Mouse (Mus musculus) heart, postnatal 0 days (tissue): ENCODE measurements around the gene March5.

Experiments
- CTCF ChIP-seq: IDR thresholded peaks from 2 replicates; pipeline ENCODE4 v1.5.1; 2016; ENCODE audit warnings: antibody characterized with exemption, control low read depth, low read depth
- EP300 ChIP-seq: IDR thresholded peaks from 2 replicates; pipeline ENCODE4 v1.6.1; 2016; ENCODE audit warnings: antibody characterized with exemption, low read depth

- TF ChIP-seq EP300 = no peak
- TF ChIP-seq CTCF = no peak
Measured at GRCm38 (mm10) chr19:37175919-37176318, 31.4 kb upstream of the March5 start.
